Mouse (Mus musculus): ENCODE measurements around the gene Atxn1l.
A peak's percentile ranks its signal among the peaks of the same experiment; 100 is the strongest.

Gene Atxn1l

DNA sequence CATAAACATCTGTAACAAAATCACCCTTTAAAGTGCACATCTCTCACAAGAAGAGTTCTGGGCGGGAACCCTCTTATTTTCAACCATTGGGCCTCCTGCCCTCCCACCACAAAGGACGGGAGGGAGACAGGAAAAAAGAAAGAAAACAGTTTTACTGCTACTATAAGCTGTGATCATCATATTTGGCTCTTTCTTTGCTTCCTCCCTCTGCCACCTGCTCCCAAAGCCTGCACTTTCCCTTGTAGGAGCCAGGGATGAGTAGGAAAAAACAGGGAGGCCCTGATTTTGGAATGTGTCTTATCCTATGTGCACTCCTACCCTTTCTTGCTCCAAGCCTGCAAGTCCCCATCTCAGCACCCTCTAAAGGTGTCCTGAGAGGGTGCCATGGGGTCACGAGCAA lies 6.5 kb downstream of the Atxn1l start:
- DNase-seq (ENCODE audit: low spot score in 2 of 2), result no peak

DNA sequence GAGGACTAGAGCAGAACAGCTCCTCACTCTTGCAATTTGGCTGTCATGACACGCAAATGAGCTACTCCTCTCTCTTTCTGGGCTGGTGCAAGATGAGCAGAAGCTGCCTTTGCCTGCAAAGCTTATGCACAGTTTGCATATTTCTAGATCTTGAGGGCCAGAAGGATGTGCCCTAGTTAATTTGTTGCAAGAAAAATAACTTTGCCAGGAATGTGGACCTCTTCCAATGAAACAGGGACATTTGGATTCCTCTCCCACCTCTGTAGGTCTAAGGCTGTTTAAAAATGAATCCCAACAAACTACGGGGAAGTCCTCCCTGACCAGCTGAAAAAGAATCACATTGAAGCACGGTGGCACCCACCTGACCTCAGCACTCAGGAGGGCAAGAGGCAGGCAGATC lies 12.4 kb downstream of the Atxn1l start:
- no peak for DNase-seq (ENCODE audit: low spot score in 2 of 2)

DNA sequence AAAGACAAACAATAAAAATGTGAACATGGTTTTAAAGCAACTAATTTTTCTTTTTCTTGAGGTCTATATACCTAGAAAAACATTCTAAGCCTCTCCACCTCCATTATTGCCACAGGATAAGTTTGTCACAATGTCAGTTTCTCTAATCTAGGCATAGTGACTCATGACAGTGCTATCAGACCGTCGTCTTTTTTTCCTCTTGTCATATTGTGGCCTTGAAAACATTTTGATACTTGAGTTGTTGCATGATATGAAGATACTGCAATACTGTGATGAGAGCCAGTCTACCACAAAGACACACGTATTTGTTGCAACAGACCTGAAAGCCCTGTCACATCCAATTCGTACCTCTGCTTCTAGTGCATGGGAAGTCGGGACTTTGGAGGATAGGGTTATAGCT lies 22.6 kb downstream of the Atxn1l start:
- no peak for DNase-seq (ENCODE audit: low spot score in 2 of 2)

DNA sequence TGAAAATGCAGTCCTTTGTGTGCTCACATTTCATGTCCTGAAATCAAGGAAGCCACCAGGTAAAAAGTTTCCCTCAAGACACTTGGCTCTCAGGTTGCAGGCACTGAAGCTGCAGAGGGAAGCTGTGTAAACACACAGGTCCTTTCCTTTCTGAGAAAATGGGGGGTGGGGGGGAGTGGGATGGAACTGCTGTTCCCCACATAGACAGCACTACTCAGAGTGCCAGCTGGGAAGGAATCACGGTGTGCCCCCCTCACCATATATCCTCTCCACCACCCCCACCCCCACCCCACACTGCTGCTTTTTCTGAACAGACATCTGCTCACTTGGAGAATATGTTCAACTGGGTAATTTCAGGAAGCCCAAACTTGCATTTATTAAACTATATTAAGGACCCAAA lies 25.0 kb downstream of the Atxn1l start:
- DNase-seq (ENCODE audit: low spot score in 2 of 2), result no peak

DNA sequence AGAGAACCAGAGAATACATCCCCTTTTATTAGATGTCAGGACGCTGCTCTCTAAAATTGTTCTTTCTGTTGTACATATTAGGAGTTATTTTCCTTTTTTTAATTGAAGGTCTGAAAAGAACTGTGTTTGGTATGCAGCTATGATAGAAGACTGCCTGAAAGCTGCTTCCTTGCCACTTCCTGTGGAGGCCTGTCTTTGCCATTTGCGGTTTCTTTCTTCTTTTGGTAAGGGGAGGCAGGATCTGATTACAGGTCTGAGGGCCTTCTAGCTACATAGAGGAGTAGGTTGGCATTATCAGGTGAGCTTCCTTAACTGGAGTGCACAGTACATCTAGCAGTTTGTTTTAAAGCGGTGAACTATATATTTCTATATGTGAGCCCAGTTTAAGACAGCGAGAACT lies 29.6 kb downstream of the Atxn1l start:
- no peak for DNase-seq (ENCODE audit: low spot score in 2 of 2)

DNA sequence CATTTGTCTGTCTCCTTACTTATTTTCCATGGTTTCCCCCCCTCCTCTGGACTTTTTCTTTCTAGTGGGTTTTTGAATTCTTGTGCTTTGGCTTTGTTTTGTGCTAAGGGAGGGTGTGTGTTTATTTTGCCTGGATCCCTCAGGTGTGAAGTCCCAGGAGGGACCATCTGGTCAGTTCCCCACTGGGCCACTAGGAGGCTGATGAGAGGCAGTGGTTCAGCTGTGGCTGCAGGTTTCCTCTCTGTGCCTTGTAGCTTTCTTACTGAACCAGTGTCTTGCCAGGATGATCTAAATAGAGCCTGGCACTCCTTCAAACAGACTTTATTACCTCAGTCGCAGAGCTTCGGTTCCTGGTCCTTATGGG lies 30.7 kb downstream of the Atxn1l start:
- DNase-seq (ENCODE audit: low spot score in 2 of 2), result peak; percentile 64 to 75

DNA sequence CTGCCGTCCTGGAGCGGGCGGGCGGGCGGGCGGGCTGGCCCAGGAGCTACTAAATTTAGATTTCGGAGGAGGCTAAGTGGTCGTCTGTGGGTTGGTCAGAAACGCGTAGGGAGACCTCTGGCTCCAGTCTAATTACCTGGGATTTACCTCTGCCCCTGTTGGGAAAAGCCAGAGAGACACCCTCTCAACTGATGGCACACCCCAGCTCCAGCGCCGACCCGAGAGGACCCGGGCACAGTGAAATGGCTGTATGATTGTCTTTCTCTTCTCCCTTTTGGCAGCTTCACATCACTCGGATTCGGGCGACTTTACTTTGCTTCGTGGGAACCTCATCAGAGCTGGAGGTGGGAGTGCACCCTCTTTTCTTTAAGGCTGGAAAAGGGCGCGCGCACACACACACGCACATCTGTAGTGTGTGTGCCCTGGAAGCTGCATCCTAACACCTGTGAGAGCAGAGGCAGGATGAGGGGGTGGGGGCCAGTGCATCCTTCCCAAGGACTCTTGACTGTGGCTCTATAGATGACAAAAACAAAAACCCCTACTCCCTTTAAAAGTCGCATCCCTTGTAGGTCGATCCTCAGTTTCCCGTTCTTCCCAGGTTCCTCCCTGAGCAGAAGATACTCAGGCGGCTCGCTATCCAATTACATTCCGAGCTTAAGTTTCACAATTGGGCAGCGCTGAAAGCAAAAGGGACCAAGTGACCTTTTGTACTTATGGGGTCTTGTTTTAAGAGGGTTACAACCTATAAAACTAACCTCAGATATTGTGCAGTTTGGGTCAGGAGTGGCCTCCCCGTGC lies 31.3 kb downstream of the Atxn1l start:
- DNase-seq (ENCODE audit: low spot score in 2 of 2), result peak in 1 of 2 experiments; percentile 35

DNA sequence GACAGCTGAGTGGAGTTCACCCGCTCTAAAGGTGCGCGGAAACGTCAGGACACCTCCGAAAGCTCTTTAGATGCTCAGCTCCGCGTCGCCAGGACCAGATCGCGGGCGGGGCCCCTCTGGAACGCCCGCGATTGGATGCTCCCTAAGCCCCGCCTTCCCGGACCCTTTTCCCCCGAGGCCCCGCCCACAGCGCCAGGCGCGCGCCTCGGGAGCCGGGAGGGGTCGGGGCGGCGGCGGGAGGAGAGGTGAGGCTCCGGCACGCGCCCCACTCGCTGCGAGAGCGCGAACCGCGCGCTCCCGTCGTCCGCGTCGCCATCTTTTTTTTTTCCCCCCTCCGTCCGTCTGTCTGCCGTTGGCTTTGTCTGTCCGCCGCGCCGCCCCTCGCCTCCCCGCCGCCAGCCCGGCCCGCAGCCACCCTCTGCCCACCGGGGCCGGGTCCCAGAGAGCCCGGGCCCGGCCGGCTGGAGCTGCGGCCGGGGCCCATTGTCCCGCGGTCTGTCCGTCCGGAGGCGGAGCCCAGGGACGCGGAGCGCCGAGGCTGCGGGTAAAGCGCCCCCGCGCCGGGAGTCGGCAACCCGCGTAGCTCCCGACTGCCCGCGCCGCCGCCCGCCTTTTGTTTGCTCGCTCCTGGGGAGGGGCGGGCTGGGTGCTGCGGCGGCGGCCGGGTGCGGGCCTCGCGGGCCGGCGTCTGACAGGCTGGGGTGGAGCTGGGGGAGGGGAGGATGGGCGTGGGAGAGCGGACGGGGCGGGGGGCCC lies 32.0 kb downstream of the Atxn1l start, which contains the start of gene Zfp821:
TSS of gene Zfp821 (plus strand) at position 227 of the 756 bp plus-strand sequence.
- DNase-seq (ENCODE audit: low spot score in 2 of 2), result peak; percentile 90 to 92

DNA sequence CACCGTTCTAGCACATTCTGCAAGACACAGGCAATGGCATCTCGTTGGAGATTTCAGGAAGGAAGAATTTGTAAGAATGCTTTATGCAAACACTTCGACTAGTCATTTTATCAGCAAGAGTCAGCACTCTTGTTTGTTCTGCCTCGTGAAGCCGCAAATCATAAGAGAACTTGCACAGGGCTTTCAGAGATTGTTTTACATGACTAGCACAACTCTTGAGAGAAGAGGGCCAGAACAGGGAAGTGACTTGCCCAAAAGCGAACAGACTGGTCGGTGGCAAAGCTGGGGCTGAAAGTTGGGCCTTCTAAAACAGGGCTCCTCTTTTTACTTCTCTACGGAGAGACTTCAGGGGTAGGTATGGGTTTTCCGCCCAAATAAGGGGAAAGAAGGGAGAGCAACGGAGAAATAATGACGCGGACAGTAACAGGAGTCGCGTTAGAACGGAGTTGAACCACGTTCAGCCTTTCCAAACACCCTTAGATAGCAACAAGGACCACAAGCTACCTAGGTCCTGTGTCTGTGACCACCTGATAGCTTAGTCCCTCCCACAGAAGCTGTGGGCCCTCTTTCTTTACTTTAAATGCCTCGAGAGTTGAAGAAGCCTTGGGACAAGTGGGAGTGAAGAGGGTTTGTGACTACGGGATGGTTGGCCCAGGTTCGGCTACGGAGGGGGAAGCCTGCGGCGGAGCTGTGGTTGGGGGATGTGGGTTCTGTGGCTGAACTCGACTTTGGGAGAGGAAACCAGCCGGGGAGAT lies 32.8 kb downstream of the Atxn1l start:
- no peak for DNase-seq (ENCODE audit: low spot score in 2 of 2)

DNA sequence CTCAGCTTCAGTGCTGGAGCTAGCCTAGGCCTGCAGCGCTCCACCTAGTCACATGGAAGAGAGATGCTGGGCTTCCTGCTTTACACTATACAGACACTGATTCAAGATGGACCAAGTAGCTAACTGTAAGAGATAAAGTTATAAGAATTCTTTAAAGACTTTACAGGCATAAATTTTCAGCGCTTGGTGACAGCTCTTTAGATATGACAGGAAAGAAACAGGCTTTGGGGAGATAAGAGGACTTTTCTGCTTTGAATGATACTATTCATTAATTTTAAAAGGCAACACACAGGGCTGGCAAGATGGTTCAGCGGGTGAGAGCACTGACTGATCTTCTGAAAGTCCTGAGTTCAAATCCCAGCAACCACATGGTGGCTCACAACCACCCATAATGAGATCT lies 39.1 kb downstream of the Atxn1l start:
- DNase-seq (ENCODE audit: low spot score in 2 of 2), result no peak

DNA sequence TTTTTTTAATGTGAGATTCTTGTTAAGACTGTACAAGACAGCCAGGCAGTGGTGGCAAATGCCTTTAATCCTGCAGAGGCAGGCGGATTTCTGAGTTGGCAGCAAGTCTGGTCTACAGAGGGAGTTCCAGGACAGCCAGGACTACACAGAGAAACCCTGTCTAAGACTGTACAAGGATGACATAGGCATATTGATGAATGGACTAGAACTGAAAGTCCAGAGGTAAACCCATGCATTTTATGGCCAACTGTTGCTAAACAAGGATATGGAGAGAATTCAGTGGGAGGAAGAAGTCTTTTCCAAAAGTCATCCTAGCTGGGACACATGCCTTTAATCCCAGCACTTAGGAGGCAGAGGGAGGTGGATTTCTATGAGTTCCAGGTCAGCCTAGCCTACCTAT lies 39.8 kb downstream of the Atxn1l start:
- no peak for DNase-seq (ENCODE audit: low spot score in 2 of 2)

DNA sequence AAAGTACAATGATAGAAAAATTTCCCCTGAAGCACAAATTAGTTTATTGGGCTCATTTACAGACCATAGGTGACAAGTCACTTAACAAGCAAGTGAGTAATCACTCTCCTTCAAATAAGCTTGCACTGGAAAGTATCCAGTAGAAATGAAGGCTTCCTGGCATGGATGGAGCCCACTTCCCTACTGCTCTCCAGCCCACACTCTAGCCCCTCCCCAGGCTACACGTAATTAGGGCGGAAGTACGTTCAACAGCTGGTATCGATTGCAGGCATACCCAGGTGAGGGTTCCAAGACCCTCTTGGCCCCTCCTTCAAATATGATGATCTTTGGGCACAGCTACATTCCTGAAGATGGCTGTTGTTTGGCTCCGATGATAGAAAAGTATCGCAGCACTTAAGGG lies 43.4 kb downstream of the Atxn1l start:
- DNase-seq (ENCODE audit: low spot score in 2 of 2), result no peak

DNA sequence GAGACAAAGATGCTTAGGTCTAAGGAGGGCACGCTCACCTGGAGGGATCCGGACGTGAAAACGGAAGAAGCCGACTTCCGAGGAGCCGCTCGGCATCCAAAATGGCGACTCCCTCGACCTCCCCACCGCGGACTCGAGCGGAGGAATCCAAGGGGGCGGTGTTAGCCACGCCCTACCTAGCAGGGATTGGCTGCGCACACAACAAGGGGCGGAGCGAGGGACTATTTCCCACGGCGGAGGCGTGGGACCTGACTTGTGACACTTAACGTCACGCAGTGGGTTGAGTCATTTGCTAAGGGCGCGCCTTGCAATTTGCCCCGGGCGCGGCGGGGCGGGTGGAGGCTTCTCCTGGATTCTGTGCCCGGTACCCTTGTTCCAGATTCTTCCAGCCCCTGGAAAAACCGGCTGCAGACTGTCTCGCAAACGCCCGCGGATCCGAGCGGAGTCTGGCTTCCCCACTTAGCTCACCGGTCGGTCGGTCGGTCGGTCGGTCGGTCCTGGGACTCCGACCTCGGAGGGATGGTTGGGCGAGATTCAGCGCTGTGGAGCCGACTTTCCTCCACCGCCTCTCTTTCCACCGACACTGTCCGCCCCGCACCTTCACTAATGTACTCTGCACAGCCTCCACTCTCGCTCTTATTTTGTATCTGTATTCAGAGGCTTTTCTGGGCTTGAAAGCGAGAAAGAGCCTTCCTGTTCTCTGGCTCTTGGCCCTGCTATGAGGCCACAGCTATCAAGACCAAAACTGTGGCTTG lies 44.2 kb downstream of the Atxn1l start, which contains the start of gene Ist1:
TSS of gene Ist1 (minus strand) at position 115 of the 755 bp plus-strand sequence.
- peak; percentile 96 to 98 for DNase-seq (ENCODE audit: low spot score in 2 of 2)

DNA sequence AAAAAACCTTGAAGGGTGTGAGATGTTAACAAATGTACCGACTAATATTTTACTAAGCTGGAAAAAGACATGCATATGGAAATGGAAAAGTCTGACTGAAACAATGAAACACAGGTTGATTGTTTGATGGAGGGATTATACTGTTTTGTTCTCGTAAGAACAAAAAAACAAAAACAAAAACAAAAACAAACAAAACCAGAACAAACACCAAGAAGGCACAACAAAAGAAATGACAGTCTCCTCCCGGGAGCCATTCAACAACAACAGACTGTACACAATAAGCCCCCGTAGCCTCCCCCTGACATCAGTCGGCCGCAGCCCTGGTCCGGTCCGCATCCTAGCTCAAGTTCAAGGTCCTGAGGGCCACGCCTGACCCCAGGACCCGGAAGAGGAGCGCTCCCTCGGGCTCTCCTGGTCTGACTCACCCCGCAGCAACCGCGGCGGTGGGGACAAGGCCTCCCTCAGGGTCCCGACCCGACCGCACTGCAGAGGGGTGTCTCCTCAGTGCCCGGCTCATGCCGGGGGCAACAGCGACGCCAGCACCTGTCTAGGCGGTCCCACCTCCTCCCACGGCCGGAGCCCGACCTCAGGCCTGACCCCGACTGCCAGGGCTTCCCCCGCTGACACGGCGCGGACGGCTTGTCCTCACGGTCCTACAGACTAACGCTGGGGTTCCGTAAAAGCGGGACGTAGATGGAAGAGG lies 44.9 kb downstream of the Atxn1l start:
- no peak for DNase-seq (ENCODE audit: low spot score in 2 of 2)

DNA sequence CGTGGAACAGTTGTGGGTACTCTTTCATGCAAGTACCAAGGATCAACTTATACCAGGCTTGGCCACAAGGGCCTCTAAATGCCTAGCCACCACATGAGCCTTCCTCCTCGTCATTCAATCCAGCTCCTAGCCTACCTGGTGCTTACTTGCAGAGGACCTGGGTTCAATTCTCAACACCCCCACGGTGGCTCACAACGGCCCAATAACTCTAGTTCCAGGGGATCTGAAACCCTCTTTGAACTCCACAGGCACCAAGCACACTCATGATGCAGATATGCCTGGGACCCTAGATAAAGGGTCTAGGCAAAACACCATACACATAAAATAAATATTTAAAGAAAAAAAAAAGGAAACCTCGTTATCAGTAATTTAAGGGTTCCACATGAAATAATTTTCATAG lies 45.8 kb downstream of the Atxn1l start:
- no peak for DNase-seq (ENCODE audit: low spot score in 2 of 2)

DNA sequence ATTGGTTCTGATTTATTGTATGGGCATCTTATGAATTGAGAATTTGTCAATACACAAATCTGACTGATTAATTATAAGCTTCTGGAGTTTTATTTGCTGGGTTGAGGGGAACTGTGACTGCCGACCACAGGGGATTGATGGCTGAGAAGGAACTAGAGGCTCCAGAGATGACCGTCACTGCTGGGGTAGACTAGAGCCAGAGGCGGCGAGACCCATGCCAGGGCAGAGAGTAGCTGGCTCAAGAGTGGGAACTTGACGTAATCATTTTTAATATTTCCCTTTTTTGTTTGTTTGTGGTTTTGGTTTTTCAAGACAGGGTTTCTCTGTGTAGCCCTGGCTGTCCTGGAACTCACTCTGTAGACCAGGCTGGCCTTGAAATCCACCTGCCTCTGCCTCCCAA lies 50.3 kb downstream of the Atxn1l start:
- DNase-seq (ENCODE audit: low spot score in 2 of 2), result no peak

DNA sequence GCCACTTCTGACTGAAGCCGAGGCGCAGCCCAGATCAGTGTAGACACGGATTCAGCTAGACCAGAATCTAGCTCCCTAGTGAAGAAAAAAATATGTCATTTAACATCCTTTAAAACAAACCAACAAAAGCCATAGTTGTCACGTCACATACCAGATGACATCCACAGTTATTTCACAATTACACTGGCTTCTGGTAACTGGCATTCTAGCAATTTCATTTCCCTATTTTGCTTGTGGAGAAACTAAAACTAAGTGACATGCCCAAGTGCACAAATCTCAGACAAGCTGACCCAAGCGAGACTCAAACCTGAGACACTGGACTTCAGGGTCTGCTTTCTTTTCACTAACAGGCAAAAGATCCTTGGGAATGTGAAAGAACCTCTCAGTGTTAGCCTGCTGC lies 55.4 kb downstream of the Atxn1l start:
- no peak for DNase-seq (ENCODE audit: low spot score in 2 of 2)

DNA sequence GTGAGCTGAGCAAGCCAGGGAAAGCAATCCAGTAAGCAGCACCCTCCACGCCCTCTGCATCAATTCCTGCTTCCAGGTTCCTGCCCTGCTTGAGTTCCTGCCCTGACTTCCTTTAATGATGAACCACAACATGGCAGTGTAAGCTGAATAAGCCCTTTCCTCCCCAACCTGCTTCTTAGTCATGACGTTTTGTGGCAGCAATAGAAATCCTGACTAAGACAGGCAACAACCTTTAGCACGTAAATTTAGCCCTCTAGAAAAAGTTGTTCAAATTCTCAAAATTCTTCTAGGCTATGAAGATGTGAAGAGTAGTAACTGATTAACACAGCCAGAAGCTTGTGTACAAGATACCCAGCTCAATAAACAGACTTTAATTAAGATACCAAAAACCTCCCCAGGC lies 56.0 kb downstream of the Atxn1l start:
- DNase-seq (ENCODE audit: low spot score in 2 of 2), result no peak
